Mouse (Mus musculus) left cerebral cortex, adult 11 months (tissue): ENCODE results near the gene P4htm.

Experiments
- DNase-seq: peaks from one replicate; pipeline ENCODE4 v3.0.0; 2022; ENCODE audit warnings: low spot score

P4htm gene

DNA sequence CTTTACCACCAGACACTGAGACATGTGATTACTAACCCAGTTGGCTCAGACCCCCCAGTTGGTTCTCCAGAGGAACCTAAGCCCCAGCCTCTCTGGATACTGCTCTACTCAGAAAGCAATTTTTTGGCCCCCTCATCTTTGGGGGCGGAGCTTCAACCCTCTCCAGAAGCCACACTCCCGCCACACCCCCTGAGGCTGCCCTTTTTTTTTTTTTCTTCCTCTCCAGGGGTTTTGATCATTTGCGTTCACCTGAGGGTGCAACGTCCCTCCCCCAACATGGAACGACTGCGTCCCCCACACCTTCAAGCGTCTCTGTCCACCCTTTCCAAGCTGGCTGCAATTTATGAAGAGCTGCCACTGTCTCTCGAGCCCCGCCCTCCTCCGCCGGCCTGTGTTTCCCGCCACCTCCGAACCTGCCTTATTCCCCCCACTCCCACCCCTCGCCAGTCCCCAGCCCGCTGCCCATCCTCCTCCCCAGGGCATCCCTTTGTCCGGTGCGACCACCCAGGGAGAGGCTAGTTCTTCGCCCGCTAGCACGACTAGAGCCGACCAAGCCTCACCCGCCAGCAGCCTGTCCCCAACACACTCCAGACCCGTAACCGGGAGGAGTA lies 19.4 kb downstream of the P4htm start:
- DNase-seq = no peak

DNA sequence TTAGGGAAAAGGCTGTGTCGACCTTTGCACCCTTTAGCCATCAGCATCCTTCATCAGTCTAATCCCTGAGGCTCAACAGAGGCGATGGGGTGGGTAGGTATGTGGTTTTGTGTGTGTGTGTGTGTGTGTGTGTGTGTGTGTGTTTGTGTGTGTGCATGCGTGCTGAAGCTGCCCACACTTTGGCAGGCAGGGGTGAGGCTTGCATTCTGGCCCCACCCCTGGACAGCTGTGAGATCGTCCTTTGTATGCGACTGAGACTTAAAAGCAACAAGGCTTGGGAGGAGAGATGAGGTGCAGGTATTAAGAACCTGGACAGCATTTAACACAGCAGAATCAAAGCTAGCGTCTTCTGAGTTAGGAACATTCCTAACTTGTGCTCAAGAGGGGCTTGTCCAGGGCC lies 20.4 kb downstream of the P4htm start:
- DNase-seq = no peak

DNA sequence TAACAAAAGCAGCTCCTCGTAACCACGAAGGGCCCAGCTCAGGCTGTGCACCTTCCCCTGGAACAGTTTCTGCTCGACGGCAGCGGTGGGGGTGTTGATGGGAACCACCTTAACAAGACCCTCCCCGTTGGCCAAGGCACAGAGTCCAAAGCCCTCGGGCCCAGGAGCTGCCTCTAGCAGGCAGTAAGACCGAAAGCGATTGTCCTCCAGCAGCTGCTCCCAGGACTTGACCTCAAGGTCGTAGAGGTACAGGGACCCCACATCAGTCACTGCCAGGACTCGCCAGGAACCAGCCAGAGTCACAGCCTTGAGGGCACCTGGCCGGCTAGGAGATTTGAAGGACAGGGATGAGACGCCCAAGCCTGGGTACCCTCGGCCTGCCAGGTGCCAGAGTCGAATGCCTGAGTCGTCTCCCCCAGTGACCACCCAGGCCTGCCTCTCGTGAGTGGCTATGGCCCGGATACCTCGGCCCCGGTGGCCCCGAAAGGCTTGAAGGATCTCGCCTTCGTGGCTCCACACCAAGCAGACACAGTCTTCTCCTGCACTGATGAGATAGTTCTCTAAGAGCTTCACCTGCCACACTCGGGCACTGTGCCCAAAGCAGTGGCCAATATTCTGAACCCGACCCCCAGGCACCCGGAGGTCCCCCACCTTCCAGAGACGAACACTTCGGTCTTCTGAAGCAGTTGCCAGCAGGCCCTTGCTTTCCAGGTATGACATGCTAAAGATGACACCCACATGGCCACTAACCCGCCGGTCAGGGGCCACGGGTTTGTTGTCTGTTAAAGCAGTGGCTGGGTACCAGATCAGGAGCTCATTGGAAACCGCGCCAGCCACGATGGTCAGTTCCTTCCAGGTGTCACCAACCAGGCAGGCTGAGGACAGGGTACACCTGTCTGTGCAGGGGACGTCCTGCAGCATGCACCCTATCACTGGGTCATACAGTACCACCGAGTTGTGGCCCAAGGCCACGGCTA lies 21.9 kb downstream of the P4htm start:
- DNase-seq = no peak

DNA sequence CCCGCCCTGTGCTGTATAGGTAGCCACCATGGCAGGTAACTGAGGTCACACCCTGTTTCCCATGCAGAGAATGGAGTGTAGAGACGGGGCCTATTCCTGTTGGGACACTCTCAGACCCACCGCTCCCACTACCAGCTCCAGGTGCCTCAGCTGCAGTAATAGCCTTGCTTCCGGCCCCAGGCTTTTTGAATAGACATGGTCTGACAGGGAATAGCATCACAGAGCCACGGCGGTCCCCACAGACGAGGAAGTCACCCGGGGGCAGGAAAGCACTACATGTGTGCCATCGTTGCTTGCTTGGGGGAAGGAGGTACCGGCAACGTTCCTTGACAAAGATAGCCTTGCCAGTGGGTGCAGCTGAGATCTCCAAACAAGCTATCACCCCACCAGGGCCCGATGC lies 22.5 kb downstream of the P4htm start:
- DNase-seq = no peak

DNA sequence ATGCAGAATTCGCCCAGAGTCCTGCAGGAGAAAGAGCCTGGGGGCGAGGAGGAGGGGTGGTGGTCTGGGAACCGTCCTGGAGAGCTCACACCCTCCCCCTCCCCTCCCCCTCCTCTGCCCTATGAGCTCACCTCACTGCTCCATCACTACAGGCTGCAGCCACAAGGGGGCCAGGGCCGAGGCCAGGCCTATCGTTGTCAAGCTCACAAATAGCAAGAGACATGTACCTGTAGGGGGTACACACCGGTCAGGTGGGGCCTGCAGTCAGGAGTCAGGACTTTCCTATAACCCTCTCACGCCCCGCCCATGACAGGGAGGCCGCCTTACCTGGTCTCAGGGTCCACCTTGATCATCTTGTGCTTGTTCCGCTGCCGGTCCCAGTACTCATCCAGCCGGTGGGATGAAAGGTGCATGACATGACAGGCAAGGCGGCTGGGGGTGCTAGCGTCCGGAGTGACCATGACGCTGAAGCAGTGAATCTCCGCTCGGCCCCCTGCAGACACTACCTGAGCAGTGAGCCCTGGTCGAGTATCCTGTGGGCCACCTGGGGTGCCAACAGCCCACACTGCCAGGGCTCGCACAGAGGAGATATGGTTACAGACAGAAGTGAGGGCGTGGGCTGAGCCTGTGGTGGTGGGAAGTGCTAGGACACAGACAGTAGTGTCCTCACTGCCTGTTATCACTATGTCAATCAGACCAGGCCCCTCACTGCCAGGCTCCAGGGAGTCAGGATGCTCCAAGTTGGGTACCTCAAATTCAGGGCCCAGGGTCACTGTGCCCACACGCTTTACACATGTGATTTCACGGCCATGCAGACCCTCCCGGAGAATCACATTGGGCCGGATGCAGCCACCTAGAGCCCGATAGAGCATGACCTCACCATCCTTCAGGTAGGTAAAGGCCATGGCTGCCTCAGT lies 23.4 kb downstream of the P4htm start:
- DNase-seq = no peak

DNA sequence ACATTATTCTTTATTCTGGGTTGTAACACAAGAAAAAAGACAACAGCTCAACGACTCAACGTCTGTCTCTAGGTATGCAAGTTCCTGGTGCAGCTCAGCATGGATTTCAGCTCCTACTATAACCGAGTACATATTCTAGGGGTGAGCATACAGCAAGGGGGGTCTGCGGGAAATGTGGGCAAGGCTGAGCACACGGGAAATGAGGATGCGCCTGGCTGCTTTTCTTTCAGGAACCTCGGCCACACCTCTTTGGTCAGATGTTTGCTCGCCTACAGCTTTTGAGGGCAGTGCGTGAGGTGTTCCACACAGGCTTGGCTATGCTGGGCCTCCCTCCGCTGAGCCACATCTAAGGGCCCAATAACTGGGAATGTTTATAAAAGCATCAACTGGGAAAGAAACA lies 25.1 kb downstream of the P4htm start:
- DNase-seq = no peak

DNA sequence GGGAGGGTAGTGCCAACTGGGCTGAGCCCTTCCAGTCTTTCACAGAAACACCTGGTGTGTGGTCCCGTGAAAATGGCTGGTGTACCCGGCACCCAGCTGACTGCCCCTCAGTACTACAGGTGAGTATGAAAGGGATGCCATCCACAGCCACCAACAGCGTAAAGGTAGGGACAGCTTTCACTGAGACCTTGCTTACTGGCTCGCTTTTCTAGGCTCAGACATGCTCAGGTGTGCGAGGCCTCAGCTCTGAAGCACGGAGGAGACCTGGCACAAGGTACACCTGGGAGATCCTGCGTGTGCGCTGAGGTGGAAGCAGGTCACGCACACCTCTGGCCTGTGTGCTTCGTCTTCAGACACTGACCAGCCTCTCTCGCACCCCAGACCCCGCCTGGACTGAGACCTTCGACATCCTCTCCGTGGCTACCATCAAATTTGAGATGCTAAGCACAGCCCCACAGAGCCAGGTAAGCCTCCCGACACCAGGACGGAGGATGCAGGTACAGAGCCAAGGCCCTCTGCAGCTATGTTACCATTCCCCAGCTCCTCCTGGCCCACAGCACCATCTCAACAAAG lies 26.0 kb downstream of the P4htm start:
- no peak for DNase-seq

DNA sequence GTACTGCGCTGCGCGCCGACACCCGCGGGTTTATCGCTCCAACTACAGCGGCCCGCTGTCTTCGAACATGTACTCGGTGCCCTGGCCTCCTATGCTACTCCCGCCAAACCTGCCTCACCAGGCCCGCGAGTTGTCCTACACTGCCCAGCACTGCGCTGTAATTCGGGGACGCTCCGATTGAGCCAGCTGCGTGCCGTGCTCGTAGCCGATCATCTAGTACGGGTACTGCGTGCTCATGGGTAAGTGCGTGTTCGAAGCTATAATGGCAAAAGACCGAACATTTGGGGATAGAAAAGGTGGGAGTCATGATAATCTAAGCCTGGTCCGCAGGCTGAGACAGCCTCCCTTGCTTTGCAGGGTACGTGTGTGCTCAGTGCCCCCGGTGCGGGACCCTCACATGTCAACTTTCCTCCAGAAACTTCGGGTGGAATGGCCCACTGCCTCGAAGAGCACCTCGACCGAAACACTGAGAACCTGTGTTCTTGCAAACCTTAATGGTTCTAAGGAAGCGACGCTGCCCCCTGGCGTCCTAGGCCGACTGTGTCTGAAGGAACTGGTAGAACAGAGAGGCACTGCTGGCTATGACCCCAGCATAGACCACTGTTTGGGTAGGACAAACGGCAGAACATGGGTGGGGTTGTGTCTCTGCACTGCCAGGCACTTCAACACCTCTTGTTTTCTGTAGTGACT lies 27.1 kb downstream of the P4htm start:
- DNase-seq = no peak

DNA sequence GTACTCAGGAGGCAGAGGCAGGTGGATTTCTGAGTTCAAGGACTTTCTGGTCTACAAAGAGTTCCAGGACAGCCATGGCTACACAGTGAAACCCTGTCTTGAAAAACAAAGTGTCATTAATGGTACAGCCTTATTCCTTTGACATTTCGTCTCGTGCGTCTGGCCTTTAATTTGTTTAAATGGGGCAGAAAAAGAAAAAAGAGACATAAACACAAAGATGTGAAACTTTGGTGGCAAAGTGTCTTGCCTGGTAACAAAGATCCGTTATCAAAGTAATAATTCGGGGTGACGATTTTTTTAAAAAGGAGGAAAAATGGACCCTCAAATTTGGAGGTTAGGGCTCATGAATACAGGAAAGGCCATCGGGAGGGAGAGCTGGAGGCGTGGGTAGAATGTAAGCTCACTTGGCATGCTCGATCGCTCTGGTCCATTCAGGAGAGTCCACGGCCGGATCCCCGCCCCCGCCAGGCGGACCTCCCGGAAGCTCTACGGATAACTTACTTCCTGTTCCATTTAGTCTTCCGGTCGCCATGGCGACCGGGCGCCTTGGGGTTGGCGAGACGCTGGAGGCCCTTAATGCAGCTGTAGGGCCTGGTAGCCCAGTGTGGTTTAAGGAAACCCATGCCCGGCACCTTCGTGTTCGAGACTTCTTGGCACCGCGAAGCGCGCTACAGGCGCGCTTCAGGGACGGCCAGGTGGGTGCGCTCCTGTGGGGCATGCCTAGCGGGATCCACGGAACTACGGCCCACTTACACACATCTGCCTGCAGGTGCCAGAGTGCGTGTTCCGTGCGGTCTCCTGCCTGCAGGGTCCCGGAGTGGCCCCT lies 27.9 kb downstream of the P4htm start, which contains the start of gene Dalrd3:
Gene Dalrd3 (plus strand): TSS at position 506 of the 826 bp plus-strand sequence.
- peak; percentile 89 for DNase-seq

DNA sequence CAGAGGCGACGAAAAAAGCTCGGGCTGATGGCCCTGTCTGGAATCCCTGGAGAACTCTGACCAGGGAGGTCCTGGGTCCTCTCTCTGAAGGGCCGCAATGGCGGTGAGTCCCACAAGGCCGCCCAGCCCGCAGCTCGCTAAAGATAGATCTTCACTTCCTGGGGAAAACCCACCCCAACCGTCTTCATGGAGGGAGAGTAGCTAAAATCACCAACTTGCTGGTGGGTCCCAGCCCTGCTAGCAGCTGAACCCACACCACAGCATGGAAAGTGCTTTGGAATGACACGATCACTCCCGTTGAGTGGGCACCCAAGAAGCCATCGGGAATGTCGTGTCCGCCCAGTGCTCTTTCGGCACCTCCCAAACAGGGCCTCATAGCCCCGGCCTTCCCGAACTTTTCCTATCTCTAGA lies 29.0 kb downstream of the P4htm start:
- DNase-seq = no peak

DNA sequence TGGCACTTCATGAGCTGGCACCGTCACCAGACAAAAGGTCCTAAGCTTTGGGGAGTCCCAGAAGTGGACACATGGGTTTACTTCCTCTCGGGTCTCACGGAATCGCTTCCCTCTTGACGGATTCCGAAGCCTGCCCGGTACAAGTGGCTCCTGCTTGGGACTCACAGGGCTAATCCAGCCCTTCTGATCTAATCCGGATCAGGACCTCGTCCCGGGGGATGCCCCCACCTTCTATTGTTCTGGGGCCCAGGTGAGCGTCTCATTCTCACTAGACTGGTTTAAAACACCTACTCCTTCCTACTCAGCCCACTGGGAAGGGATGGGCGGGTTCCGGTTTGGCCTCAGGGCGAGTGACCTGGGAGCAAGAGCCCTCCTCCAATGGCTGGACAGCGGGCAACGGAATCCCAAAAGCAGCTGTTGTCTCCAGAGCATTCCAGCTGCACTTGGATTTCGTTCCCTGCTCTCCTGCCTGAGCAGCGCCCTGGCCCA lies 29.5 kb downstream of the P4htm start:
- no peak for DNase-seq

DNA sequence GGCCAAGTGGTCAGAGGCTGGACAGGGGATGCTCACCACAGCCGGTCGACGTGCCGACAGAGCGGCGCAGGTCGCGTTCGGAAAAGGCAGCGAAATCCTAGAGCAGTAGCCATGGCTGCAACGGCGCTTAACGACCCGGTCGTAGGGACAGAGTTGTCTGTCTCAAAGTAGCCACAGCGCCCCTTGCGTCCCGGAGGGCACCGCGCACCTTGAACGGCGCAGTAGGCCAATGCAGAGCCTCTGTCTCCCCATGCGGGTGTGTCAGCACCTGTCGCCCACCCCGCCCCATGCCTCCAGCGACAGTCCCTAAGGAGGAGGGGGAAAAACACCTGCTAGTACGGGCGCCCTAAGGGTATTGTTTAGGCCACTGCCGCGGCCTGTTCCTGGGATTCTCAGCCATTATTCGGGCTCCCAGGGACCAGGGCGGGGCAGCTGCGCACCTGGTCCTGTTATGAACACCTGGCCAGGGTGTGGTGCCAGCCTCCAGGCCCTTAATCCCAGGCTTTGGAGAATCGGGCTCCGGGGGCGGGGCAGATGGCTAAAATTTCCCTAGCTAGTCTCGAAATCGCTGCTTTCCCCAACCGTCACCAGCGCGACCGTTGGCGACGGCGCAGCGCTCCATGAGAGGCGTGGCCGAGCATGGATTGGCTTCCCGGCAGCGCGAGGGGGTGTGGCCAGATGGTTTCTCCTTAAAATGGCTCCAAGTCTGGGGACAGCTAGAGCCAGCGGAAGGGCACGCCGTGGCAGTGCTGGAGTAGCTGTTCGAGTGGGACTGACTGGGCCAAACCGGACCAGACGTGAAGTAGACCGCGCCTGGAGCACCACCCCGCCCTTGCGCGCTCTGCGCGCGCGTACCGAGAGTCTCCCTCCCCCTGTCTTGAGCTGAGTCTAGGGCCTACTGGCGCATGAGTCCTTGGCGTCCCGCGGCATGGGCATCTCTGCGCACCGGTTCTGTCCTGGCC lies 30.4 kb downstream of the P4htm start, which contains the start of gene Ndufaf3:
Gene Ndufaf3 (minus strand): TSS at position 620 of the 962 bp plus-strand sequence.
- DNase-seq = peak; percentile 93

DNA sequence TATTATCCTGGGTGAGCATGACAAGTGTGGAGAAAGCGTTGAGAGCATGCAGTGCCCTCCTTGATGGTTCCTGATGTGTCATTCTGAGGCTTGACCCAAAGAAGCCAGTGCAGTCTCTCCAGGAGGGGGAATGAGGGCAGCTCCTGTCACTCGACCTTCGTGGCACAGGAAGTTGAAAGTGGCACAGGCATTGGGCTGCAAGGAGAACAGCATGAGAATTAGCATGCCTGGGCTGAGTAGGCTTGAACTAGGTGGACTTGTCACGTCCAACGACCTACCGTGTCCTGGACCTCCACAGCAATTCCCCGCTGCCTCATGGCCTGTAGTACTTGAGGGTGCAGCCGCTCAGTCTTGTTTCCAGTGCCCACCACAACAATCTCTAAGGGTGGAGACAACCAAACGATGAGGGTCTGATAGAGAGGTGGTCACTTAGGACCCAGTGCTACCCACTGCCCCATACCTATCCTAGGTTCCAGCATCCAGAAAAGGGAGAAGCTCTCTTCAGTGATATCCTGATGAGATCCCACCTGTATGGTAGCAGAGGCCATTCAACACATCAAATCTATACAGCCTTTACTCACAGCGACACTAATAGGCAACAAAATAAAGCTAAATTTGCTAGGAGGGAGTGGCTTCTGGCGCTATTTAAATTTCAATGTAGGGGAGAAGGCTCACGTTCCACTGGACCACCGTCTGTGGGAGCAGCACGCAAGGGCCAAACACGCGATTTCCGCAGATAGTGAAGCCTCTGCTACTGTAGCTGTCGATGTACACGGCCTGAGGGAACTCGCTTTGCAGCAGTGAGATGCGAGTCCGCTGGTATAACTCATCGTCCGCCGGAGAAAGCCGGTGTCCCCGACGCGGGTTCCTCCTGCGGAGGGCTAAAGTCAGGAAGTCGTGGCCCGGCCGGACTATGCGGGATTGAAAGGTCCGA lies 31.3 kb downstream of the P4htm start:
- no peak for DNase-seq

DNA sequence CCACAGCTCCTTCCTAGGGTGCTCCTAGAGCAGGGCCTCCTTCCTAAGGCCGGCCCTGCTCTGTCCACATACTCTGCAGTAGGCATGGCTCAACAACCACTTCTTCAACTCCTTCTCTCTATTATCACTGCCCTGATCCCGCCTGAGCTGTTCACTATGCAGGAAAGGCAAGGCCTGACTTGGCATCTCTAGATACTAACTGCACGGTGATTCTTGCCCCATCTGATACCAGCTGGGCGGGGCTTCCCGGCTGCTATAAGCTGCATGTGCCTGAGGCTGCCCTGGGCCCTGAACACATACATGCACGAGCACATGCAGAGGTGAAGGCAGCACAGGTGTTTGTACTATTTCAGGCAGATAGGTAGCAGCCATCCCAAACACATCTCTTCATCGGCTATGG lies 33.3 kb downstream of the P4htm start:
- DNase-seq = no peak

DNA sequence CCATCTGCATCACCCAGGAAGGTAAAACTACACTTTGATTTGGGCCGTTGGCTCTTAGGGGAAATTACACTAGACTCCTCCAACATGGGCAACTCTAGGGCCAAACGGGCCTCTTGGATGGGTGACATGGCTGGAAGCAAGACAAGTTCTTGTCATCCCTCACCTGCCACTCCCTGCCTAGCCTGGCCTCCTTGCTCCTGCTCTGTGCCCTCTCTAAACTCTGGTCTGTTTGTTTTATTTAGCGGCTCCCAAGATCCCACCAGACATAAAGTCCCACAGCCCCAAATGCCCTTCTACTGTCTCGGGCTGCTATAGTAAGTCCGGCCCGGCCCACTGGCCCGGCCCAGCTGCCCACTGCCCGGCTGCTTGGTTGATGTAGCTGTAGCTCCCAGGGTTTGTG lies 33.8 kb downstream of the P4htm start:
- no peak for DNase-seq

DNA sequence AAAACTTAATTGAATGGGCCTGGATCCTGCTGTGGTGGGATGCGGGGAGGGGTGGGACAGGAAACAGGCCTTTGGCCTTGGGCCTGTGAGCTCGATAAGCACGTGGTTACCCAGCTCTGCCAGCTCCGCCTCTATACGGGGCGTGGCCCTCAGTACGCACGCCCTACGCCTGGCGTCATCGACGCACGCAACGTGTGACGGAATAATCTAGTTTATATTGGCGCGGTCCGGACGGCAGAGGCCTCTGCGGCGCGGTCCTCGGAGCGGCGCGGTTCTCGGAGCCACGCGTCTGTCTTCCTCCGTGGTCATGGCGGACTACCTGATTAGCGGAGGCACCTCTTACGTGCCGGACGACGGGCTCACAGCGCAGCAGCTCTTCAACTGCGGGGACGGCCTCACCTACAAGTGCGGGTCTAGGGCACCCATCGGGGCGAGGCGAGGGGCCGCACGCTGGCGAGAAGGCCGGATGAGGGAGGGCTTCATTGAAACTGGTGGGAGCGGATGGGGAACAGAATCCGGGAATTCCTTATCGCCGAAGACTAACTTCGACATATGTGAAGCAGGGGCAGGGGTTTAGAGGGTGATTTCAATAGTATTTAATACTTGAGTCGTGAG lies 37.1 kb downstream of the P4htm start, which contains the start of gene Impdh2:
Gene Impdh2 (plus strand): TSS at position 60 of the 615 bp plus-strand sequence.
- DNase-seq = peak; percentile 92

DNA sequence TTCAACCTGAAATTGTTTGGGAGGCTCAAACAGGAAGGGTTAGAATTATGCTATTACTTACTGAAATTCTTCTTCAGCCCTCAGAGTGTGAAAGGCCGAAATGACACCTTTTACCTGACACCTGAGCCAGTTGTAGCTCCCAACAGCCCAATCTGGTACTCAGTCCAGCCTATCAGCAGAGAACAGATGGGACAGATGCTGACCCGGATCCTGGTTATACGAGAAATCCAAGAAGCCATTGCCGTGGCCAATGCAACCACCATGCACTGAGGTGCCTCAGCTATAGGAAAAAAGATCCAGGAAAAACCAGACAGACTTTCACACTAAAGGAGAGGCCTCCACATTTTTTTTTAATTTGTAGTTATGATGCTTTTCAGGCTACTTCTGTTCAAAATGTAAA lies 38.3 kb downstream of the P4htm start:
- DNase-seq = no peak
